Mouse (Mus musculus) bone marrow, adult 2 months (tissue): ENCODE data around the gene Kdm4a.

Experiments
- CTCF ChIP-seq: fragments of 200-500 bp; IDR thresholded peaks from 2 replicates; pipeline ENCODE4 v1.5.1; 2011; ENCODE audit warnings: low read length, control low read depth; ENCODE audit not compliant: control insufficient read depth, insufficient read depth
- POLR2A ChIP-seq: fragments of 200-500 bp; IDR thresholded peaks from 2 replicates; pipeline ENCODE4 v1.6.1; 2011; ENCODE audit warnings: low read depth, mild to moderate bottlenecking, control low read depth, low read length, borderline replicate concordance; ENCODE audit not compliant: control insufficient read depth

GRCm38 (mm10) chr4:118148317-118148687 is 31.5 kb downstream of the Kdm4a start:
- no peak for TF ChIP-seq POLR2A
- no peak for TF ChIP-seq CTCF
